Mouse (Mus musculus): ENCODE measurements around the gene Rbfox1. TPM values are rescaled to one million over a fixed set of nuclear protein-coding genes. Genes with fewer than 3 reads are reported as not detected.
A peak's percentile ranks its signal among the peaks of the same experiment; 100 is the strongest.

The Rbfox1 gene
- total RNA-seq, 2 experiments from 2014 or later, result 42.1 to 47.4 TPM

DNA sequence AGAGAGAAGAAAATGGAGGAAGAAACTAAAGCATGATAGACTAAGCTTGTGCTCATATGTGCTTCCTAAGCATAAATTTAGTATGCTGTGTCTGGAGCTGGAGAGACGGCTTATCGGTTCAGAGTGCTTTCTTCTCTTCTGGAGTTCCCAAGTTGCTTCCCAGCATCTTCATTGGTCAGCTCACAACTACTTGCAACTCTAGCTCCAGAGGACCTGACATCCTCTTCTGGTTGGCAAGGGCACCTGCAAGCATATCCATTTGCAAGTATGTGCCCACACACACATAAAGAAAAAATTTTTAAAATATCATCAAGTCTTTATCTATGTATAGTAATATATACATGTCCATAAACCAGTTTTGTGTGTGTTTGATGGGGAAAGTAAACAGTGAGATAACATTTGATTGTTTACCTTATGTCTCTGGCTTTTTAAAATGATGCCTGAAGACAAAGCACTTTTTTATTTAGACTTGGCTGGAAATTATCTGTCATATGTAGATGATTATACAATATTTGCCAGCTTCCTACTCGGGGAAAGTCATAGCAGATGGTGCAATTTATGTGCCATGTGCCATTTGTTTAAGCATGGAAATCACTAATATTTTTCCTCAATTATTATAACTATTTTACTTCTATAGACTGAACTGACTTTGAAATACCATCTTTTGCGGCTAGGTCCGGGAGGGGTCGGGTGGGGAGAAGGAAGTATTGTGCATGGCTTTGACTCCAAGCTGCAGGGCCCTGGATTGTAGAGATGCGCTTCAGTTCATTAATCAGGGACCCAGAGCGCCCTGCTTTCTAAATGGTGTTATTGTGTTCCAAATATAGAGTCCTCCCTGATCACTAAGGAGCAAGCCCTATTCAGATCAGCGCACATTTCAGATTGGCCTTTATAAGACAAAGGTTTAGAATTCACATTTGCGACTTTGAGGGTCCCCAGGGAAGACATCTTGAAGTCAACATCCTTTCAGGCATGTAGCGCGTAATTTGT is 542.4 kb downstream of the Rbfox1 start:
- no peak for DNase-seq

DNA sequence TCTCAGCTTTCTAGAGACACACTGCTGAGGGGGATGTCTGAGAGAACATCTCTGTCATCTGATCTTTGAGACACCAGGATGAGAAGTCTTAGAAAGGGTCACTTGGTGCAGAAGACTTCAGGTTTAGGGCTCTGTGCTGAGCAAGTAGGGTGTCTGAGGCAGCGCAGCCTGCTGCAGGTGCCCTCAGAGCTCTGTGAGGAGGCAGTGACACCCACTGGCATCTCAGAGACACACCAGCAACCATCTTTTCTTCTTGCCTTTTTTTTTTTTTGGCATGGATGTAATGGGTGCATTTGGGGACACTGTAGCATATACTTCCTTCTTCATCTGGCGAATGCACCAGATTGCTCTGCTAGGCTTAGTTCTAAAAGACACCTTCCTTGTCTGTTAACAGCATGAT is 545.8 kb downstream of the Rbfox1 start:
- DNase-seq, result no peak
- intact Hi-C loops (cut with DNase I), result no loop called here

More for the DNA sequence above, 542.4 kb downstream of the Rbfox1 start:
- intact Hi-C loops (cut with DNase I), result no loop called here

DNA sequence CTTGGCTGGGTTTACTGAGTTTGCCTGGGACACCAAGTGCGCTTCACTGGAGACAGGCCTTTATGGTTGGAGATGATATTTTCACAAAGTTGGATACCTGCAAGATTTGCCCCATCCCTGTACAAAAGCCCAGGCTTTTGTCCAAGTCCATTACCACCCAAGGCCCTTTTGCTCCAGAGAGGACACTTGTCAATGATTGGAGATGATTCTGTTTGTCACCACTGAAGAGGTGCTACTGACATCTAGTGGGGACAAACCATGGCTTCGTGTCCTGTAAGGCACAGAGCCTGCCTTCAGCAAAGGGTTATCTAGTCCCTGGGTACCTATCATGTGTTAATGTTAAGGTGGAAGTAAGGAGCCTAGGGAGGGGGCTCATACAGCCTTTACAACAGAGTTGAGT is 551.3 kb downstream of the Rbfox1 start:
- no peak for DNase-seq
- intact Hi-C loops (cut with DNase I), result no loop called here

DNA sequence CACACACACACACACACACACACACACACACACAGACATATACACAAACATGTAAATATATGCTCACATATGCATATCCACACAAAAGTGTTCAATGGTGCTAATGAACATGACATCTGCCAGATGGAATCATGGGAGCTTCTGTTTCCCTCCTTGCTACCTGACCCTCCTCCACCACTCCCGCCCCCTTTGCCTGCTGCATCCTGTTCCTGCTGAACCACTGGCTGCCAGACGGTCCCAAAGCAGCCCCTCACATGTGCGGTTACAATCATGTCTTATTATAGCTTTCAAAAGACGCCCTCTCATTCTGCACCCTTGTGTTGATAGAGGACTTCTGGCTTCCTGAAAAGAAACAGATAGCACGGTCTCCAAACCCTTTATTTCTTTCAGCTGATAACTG is 563.1 kb downstream of the Rbfox1 start:
- intact Hi-C loops (cut with DNase I), result no loop called here

DNA sequence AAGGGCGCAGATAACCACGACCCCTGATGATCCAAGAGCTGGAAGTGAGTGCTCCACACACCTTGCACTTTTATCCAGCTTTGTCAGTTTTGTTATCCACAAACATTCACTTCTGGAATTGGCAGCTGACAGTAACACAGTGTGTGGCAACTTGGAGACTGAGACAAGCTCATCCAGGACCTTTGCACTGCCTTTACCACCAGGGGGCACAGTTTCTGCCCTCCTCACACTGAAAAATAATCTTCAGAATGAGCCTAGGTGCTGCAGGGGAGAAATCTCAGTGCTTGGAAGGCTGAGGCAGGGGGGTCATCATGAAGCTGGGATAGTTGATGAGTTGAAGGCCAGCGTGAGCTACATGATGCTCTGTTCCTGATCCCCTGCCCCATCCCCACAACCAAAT is 570.2 kb downstream of the Rbfox1 start:
- DNase-seq, result no peak
- intact Hi-C loops (cut with DNase I), result no loop called here

More for the DNA sequence above, 563.1 kb downstream of the Rbfox1 start:
- DNase-seq, result no peak

DNA sequence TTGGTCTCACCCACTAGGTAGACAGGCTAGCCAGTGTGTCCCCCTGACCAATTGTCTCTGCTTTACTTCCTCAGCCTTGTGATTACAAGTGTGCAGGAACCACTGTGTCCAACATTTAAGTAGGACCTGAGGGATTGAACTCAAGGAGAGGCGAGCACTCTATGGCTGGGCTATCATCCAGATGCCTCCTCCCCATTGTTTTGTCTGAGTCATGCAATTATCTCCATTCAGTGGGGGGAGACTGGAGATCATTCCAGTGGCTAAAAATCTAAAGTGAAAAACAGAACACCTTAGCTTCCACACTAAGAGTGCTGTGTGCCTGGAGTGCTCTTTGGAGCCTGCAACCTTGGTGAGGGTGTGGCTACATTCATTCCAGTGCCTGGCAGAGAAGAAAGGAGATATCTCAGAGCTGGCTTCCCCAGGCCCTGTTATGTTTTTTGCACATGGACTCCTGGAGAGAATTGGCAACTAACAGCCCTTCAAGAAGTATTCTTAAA is 594.0 kb downstream of the Rbfox1 start:
- intact Hi-C loops (cut with DNase I), result no loop called here
- DNase-seq, result no peak

DNA sequence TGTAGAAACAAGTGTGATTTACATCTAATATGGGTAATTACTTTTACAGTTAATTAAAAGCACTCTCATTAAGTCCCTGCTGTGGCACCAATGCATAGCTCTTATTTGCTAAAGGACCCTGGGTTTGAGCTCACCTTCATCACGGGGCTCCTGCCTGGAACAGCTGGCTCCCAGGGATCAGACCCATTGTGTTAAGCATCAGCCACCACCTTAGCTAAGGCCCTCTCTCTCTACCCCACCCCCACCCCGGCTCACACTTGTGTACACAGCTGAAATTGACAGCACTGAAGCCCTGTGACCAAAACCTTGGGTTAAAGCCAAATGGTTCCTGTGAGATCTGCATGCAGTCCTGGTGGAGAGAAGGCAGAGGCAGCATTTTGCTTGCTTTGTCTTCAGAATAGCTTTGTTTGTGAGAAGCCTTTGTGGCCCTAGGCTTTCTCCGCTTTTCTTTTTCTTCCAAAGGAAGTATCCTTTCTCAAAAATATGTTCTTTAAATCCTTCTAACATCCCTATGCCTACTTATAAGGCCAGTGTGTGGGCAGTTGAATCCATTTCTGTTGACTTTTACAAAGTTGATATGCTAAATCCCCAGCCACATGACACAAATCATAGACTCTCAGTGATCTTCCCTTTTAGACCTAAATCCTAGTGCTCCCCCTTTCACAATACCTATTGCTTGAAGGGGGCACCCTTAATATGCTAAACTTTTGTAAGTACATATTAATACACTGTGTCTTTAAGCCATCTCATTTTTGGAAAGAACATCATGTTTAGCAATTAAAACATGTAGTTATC is 594.7 kb downstream of the Rbfox1 start:
- no peak for DNase-seq
- intact Hi-C loops (cut with DNase I), result loop anchor here (1.0 to 5.0 kb wide), 3 partner anchors 578 to 1007 kb away; no protein-coding TSS in a partner anchor

DNA sequence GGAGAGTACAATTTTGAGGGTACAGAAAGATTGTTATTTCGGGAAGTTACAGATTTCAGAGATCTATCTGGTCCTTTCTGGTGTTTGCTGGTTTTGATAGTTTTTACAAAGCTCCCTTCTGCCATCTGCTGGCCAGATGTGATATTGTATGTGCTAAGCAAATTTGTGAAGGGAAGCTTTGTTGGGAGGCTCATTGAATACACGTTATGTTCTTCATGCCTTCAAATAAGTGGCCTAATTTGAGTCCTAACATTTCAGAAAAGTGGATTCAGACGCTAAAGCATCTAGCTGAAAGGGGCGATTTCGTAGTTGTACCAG is 595.2 kb downstream of the Rbfox1 start:
- intact Hi-C loops (cut with DNase I), result loop anchor here (1.0 to 5.0 kb wide), 3 partner anchors 578 to 1007 kb away; no protein-coding TSS in a partner anchor
- peak; percentile 36 to 63 for DNase-seq

DNA sequence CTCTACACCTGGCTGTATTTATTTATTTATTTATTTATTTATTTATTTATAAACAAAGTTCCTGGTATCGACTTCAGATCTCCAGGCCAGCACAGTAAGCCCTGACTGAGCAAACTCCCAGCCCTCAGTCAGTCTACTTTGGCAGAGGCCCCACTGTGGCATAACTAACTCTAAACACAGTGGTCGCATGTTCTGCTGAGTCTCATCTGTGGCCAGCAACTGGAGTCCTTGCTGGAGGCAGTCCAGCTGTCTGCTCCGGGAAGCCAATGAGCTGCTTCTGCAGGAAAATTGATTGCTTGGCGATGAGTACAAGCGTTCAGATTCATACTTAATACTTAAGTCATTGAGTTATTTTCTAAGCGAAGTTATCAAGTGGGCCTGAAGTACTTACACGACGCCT is 598.5 kb downstream of the Rbfox1 start:
- intact Hi-C loops (cut with DNase I), result loop anchor here (5.0 kb wide), 2 partner anchors 581 to 601 kb away; no protein-coding TSS in a partner anchor
- DNase-seq, result no peak

DNA sequence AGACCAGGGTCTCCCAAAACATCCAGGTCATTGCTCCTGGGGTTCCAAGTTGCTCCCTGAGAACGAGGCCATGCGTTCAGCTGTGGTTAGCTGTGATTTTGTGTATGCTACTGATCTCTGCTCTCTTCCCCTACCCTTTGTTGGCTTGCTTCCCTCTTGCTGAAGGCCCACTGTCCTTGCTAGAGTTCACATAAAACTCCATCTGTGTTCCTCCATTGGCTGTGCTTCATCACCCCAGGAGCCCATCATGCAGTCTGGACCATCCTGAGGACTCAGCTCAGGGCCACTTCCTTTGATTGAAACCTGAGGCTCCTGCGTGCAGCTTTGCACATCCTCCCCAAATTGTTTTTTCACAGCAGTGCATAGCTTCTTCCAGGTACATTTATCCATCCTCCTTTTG is 600.5 kb downstream of the Rbfox1 start:
- no peak for DNase-seq
- intact Hi-C loops (cut with DNase I), result no loop called here

DNA sequence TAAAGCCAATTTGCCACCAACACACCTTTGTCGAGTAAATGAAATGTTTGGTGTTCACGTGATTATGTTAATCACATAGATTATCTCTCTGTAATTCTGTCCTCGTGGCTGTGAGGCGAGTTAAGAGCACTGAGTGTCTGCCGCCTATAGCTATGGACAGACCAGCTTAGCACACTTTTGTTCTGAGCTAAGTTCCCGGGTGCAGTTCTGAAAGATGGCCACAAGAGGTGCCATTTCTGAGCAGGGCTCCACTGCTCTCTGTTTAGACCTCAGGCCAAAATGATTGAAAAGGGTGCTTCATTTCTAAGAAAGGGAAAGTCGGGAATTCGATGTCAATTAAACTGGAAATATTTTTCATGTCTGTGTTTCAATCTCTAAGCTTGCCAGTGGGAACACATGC is 617.1 kb downstream of the Rbfox1 start:
- peak in 1 of 2 experiments; percentile 27 for DNase-seq
- intact Hi-C loops (cut with DNase I), result loop anchor here (10.0 kb wide), 2 partner anchors 293 to 1833 kb away; no protein-coding TSS in a partner anchor

DNA sequence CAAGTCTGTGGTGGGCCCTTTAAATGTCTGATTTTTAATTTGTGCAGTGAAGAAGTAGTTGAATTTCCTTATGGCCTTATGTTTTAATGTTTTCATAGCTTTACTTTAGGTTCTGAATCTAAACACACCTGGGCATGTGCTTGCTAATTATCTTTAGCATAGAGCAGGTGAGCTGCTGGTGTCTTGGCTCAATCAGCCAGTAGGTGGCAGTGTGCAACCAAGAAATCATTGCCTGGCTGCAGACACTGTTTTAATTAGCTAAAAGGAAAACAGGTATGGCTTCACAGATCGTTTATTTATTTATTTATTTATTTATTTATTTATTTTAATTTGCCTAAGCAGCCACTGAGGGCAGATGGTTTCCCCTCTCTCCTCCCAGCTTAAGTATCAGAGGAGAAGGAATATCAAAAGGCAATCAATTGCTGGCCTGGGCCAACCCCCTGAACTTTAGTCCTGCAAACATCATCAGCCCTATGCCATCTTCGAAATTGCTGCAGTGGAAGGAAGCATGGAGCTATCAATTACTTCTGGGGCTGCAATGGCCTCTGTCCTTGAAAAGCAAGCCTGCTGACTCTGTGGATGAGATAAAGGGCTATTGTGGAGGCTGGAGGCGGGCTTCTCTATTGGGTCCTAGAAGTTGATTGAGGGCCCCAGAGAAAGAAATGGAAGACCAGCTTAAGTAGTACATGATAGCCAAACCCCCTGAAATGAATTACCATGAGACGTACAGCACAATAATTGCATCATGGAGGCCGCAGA is 618.6 kb downstream of the Rbfox1 start:
- DNase-seq, result peak; percentile 31 to 56
- intact Hi-C loops (cut with DNase I), result loop anchor here (10.0 kb wide), 2 partner anchors 291 to 1831 kb away; no protein-coding TSS in a partner anchor

DNA sequence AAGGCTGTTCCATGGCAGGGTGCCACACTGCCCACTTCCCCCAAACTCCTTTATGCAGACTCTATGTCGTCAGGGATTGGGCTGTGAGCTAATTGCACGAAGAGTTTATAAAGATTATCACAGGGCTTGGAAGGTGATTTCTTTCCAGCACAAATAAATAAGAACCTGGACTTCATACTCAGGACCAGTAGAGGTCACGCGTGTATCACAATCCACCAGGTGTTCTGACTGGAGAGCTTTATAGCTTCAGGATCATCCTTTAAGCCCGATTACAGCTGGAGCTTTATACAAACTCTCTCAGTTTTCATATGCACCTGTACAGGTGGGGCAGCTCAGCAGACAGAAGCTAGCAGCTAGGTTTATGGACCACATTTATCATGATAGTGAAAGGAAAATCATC is 623.8 kb downstream of the Rbfox1 start:
- intact Hi-C loops (cut with DNase I), result loop anchor here (10.0 kb wide), 2 partner anchors 286 to 1826 kb away; no protein-coding TSS in a partner anchor
- peak in 1 of 2 experiments; percentile 2 for DNase-seq

DNA sequence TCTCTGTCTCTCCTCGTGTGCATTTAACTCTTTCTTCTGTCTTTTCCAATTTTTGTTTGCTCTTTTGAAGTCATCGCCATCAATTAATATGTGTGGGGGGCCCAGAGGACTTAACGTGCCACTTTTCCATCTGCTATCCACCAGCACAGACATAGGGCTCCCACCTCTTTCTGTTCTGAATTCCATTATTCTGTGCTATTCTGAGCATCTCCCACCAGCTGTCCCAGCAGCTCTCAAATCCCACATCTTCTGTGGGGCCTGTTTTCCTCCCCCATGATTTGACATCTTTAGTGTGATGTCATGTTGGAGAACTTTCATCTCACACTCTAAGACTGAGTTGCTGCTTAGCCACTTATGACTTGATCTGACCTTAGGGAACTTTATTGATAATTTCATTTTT is 634.3 kb downstream of the Rbfox1 start:
- intact Hi-C loops (cut with DNase I), result no loop called here

DNA sequence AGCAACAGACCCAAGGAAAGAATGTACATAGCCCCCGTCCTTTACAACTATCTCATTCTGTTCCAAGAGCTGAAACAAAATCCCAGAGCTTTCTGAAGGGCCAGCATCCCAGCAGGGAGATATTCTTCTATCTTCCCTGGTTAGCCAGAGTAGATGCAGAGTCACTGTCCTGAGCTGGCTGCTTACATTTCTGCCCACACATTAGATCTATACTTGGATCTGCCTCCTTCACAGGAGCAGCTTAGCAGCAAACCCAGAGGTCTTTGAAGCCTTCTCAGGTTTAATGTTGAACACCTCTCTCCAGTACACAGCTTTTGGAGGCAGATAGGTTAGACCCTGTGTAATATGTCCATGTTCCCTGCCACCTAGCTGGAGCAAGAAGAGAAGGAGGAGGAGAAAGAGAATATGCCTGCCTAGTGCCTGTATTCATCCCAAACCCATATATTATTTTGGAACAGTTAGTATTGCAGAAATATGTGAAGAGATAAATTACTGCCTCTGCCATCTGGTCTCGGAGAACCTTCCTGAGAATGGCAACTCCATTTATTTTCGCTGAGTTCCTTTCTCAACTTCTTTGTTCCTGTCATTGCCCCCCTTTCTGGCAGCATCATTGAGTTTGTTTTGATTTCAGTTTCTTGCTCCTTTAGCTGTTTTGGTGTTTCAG is 640.5 kb downstream of the Rbfox1 start:
- DNase-seq, result no peak
- intact Hi-C loops (cut with DNase I), result no loop called here

More for the DNA sequence above, 634.3 kb downstream of the Rbfox1 start:
- DNase-seq, result no peak

DNA sequence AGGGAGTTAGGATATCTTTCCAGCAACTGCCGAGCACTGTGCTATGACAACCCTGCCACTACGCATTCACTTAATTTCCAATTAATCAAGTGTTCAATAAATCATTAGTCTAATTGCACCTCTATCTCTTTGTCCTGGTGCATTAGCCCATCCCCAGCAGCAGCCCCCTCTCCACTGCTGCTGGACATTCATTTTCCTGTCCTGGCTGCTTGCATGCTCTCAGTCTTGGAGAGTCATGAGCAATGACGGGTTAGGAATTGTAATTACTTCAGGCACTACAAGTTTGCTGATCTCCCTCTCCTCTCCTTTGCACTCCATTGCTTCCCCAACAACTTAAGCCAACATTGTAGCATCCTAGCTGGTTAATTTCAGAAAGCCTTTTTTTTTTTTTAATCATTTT is 646.3 kb downstream of the Rbfox1 start:
- intact Hi-C loops (cut with DNase I), result no loop called here
- DNase-seq, result no peak

DNA sequence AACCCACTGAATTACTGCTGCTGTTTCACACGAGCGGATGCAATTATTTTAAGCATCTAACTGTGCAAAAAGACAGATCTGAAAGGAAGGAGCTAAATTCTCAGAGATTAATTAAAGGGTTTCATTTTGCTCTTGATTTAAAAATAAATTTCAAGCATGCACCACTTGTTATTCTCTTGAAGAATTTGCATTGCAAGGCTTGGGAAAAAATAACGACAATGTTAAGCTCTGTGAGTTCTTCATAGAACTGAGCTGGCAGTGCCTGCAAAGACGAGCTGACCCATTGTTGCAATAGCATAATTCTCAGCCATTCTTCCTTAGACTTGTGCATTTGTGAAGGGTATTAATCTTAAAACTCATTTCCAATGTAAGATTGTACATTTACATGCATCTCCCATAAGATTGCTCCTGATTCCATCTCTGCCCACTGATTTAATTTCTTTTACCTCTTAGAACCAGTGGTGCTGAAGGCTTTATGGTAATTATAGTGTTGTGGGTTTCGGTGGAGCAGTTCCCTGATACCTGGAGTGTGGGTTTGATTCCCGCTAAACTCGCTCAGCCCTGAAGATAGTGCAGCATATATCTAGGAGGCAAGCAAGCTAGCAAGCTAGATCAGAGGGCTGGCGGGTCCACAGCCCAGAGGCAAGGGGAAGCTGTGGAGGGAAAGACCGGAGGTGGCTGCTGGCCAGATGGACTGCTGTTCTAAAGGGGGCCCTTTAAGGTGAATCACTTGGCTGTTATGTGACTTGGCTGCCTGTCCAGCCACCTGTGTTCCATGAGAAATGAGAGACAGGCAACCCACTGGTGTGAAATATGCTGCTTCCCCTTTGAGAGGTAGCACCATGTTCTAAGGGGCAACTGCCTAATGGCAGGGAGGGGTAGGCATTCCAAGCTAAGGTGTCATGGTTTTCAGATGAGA is 647.2 kb downstream of the Rbfox1 start:
- DNase-seq, result peak in 1 of 2 experiments; percentile 1
- intact Hi-C loops (cut with DNase I), result no loop called here

DNA sequence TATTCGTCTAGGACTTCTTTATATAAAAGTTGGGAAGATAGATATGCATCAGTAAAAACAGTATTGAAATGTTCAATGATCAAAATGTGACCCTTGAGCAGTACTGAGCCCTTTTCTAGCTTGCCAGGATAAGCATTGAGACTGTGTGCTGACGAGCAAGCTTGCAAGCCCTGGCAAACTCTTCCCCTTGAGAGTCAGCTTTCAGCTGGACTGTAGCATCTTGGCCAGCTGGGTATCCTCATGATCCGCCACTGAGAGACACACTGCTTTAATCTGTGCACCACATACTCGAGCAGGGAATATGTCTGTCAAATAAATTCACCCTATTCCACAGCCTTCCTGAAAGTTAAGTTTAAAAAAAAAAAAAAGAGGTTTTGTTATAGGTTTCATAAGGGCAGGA is 670.6 kb downstream of the Rbfox1 start:
- no peak for DNase-seq
- intact Hi-C loops (cut with DNase I), result no loop called here
